Mouse (Mus musculus): Measurements from ENCODE around the gene Zzef1.
"Not testable (repeated sequence)": the region's sequence is repeated elsewhere in the genome, so short reads cannot be mapped to it uniquely, and the experiment has no call there.

The Zzef1 gene

DNA sequence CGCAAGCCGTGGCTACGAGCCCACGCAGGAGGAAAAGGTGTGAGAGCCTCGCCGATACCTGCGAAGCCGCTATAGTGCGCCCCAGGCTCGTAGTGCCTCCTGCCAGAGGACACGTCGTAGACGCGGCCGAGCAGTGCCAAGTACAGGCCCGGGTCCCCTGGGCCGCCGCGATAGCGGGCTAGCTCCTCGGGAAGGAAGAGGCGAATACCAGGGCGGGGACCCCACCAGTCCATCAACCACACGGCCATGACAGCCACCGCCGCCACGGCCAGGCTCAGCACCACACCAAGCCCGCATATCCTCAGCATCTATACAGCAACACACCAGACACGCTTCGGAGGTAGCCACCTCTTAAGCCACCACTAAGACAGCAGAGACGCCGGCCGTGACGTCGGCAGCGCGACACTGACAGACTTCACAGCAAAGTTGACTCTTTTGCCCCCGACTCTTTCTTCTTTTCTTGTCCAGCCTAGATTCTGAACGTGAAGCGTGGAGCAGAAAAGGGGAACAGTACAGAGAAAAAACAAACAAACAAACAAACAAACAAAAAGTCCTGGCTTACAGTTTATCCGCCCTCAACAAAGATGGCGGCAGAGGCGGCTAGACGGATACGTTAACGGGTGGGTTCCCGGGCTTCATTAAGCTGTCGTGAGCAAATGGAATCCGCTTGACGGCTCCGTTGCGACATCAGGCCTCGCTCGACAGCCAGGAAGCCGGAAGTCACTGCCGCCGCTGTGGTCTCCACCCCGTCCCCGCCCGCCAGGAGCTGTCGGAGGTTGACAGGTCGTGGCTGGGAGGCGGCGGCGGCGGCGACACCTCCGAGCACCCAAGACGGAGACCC lies at the start of gene Zzef1, which contains the start of gene Cyb5d2:
Gene Zzef1 (plus strand): TSS at position 772 of the 841 bp plus-strand sequence.
Gene Cyb5d2 (minus strand): TSS at position 688 of the 841 bp plus-strand sequence.
- peak; percentile 94 for DNase-seq (ENCODE audit: low read depth, low spot score)

DNA sequence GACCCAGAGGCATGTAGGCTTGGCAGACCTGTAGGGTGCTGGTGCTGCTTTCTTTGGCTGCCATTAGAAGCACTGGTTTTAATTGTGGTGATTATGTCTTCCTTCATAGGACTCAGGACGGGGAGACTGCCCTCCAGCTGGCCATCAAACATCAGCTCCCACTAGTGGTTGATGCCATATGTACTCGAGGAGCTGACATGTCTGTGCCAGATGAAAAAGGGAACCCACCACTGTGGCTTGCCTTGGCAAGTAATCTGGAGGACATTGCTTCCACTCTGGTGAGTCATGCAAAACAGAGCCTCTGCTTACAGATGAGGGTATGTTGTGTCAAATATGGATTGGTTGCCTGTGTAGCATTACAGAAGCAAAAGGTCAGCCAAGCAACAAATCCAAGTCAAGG lies 44.1 kb upstream of the Zzef1 start:
- DNase-seq (ENCODE audit: low read depth, low spot score) = peak; percentile 53

DNA sequence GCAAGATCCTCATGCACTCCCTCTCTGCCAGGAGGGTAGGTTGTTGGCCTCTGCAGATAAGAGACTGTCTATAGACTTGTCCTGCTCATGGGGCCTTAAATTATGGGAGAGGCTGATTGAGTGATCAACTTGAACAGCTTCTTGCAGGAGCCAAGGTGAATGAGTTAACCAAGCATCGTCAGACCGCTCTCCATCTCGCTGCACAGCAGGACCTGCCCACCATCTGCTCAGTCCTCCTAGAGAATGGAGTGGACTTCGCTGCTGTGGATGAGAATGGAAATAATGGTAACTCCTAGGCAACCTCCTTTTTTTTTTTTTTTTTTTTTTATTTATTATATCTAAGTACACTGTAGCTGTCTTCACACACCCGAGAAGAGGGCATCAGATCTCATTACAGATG lies 37.7 kb upstream of the Zzef1 start:
- DNase-seq (ENCODE audit: low read depth, low spot score) = no peak

DNA sequence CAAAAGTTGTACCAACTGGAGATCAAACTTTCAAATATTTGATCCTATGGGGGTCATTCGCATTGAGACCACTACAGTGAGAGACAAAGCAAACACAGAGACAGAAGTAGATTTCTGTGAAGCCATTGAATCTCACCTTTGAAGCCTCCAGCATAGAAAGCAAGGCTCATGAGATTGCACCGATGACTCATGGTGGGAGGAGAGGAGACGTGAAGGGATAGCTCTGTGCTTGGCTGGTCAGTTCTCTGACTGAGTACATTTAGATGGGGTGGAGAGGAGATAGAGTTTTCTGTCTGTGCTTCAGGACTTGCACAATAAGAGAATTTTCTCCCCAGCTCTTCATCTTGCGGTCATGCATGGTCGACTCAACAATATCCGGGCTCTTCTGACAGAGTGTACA lies 36.4 kb upstream of the Zzef1 start:
- no peak for DNase-seq (ENCODE audit: low read depth, low spot score)

DNA sequence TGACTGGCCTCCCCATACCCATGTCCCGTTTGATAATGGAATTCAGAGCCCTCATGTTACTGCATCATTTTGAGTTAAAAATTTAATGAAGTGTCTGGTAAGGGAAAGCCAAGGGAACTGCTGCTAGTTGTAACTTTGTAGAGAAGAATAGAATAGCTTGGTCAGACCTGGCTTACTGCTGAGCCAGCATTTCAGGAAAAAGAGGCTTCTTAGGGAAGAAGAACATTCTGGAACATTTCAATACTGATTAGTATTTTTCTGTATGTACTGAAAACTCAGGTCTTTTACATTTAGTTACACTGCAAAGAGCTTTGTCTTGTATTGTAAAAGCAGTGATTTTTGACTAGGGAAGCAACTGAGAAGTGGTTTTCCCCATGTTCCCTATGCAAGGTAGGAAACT lies 35.2 kb upstream of the Zzef1 start:
- DNase-seq (ENCODE audit: low read depth, low spot score) = no peak

DNA sequence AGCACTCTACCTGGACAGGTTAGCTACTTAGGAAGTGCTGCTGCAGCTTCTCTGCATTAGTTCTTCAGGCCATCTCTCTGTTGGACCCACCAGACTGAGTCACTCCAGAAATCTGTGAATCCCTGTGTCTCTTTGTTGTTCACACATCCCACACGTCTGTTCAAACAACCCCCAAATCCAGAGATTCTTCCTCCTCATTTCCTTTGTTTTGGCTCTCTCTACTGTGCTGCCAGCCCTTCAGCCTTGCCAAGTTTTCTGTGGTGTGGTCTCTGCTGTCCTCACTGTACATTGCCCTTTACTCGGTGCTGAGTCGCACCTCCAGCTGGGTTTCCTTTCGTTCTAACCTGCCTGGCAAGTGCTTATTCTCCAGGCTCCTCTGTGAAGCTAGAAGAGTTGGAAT lies 31.8 kb upstream of the Zzef1 start:
- no peak for DNase-seq (ENCODE audit: low read depth, low spot score)

DNA sequence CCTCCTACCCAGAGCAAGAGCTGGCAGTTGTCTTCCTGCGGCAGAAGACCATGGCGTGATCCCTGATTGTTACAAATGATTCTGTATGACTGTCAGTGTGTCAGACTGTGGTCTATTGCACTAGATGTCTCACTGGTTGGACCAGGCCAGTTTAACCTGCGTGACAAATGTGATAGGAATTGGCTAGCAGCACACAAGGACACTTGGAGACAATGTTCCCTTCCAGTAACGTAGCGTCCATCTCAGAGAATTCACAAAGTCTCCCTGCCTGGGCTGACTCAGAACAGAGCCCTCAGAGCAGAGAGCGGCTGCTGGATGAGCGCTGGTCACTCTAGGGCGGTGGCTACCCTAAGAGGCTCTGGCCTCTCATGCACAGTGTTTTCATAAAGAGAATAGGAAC lies 28.3 kb upstream of the Zzef1 start:
- no peak for DNase-seq (ENCODE audit: low read depth, low spot score)

DNA sequence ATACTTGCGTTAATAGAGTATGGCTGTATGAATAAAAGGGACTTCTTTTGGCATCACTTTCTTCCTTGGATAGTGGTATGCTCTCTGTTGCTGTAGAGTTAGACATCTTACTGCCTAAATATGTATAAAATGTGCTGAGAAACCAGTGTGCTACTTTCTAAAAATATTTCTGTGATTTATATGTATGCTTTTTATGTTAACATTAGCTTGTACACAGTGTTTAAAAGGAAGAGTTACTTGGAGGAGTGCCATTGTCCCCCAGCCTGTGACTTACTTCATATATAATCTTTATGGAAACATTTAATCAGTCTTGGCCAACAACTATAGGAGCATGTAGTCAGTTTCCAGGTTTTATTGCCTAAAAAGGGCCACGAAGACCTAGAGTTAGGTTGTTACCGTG lies 27.0 kb upstream of the Zzef1 start:
- DNase-seq (ENCODE audit: low read depth, low spot score) = no peak

DNA sequence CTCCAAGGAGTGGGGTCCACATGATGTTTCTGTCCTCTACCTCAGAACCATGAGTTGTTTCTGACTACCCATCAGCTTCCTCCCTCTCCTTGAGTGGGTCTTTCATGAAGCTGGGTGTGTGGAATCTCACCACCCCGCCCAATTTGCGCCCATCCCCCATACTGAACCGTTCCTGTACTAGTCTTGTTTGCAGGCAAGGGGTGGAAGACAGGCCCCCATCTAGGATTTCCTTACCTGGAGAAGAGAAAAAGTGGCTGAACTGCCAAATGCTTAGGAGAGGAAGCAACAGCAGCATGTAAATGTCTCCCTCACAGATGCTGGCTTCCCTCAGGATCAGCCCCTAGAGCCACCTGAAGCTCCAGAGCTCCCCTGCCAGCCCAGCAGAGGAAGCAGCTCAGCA lies 25.7 kb upstream of the Zzef1 start:
- DNase-seq (ENCODE audit: low read depth, low spot score) = no peak

DNA sequence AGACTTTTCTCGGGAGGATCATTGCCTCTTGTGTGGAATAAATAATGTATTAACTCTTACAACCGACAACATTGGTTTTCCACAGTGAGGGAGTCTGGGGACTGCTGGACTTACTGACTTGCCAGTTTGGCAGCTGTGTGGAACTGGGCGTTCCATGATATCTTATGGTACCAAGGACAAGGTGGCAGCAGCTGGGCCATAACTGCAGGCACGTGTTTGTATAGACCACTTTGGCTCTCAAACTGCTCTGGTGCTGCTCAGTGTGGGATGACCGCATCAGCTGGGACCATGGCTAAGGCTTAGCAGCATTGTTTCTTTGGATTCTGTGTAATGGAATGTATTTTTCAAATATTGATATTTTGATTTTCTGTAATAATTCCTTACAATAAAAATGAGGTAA lies 25.2 kb upstream of the Zzef1 start:
- DNase-seq (ENCODE audit: low read depth, low spot score) = no peak

DNA sequence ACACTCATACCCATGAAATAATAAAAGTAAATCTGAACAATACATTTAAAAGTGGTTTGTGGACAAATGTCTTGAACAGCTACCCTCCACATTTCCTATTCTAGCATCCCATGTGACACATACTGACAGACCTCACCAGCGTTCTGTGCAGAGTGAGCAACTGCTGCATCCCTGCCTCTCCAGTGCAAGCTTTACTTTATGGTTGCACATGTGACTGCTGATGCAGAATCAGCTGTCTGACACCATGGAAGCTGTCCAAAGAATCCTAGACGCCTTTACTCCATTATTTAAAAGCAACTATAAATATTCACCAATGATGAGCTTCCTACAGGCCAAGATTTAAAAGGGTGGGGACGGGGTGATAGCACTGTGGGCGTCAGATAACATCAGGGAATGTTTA lies 24.6 kb upstream of the Zzef1 start:
- no peak for DNase-seq (ENCODE audit: low read depth, low spot score)

DNA sequence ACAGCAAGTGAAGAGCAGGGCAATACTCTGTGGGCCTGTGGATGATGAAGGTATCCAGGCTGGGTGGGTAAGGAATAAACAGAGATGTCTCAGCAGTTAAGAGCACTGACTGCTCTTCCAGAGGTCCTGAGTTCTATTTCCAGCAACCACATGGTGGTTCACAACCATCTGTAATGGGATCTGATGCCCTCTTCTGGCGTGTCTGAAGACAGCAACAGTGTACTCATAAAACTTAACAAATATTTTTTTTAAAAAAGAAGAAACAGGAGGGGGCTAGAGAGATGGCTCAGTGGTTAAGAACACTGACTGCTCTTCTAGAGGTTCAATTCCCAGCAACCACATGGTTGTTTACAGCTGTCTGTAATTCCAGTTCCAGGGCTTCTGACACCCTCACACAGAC lies 23.4 kb upstream of the Zzef1 start:
- DNase-seq (ENCODE audit: low read depth, low spot score) = not testable (repeated sequence)

DNA sequence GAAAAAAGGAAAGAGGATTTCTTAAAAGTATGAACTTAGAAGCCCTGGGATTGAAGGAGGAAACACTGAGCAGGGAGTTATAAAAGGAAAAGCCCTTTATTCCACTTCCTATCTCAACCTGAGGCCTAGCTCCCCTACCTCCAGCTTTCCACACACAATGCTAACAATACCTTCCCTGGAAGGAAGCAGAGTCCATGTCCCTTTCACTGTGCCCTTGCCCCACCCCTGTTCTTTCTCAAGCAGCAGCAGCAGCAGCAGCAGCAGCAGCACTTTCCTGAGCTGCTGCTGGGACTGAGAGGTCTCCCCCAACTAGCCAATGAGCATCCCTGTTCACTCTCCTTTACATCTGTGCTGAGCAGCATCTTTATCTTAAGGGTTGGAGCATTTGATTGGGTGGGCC lies 17.1 kb upstream of the Zzef1 start:
- no peak for DNase-seq (ENCODE audit: low read depth, low spot score)

DNA sequence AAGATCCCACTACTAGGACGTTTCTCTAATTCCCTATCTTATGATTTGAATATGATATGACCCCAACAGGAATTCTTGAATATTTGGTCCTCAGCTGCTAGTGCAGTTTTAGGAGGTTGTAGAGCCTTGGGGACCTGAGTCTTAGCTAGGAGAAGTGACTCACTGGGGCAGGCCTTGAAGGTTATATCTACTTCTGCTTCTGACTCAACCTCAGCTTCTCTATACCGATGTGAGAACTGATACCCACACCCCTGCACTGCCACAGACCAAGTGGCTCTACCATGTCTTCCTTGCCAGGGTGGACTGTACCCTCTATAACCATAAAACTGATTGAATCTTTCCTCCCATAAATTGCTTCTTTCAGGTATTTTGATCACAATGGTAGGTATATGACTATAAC lies 13.9 kb upstream of the Zzef1 start:
- no peak for DNase-seq (ENCODE audit: low read depth, low spot score)

DNA sequence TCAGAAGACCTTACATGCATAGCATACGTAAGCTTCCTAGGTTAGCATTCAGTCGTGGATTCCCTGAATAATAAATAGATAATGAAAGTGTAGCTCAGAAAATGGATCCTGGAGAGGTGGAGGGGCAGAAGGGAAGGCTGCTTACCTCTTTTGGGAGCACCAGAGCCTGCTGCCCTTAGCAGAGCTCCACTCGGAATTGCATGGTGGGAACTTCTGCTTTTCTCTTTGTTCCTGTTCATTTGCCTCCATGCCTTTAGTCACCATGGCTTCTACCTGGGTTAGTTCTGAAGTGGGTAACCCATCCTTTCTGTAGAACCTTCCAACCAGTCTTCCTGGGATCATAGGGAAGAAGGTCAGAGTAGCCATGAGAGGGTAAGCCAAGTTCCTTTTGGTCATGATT lies 13.5 kb upstream of the Zzef1 start:
- no peak for DNase-seq (ENCODE audit: low read depth, low spot score)

DNA sequence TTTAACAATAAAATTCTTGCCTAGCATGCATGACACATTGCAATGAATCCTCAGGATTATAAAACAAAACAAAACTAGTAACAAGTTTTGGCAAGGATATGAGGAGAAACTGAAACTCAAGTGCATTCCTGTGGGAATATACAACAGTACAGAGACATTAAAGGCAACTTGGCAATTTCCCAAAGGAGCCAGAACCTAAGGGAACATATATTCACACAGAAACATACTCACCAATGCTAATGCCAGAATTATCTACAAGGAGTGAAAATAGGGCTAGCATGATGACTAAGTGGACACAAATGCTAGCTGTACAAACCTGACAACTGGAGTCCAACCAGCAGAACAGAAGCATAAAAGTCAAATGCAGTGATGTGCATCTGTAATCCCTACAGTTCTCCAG lies 4.0 kb upstream of the Zzef1 start:
- no peak for DNase-seq (ENCODE audit: low read depth, low spot score)

DNA sequence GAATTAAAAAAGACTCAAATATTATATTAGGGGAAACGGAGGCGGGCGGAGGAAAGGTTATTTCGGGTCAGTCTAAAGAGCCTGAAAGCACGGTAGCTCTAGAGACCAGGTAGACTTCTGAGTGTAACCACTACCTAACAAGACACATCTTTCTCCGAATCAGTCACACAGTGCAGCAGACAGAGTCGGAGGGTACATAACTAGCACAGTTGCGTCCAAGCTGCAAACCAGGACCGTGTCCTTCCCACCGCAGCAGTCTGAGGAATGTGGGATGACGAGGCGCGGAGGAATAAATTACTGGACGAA lies 924 bp upstream of the Zzef1 start:
- DNase-seq (ENCODE audit: low read depth, low spot score) = no peak

DNA sequence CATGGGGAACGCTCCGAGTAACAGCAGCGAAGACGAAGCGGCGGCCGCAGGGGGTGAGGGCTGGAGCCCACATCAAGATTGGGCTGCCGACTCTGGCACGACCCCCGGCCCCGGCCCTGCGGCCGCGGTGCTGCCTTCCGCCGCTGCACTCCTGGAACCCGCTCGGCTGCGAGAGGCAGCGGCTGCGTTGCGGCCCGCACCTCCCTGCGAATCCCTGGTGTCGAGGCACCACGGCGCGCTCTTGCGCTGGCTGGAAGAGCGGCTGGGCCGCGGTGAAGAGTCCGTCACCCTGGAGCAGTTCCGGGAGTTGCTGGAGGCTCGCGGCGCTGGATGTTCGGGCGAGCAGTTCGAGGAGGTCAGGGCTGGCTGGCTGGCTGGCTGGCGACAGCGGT lies 266 bp downstream of the Zzef1 start:
- no peak for DNase-seq (ENCODE audit: low read depth, low spot score)

DNA sequence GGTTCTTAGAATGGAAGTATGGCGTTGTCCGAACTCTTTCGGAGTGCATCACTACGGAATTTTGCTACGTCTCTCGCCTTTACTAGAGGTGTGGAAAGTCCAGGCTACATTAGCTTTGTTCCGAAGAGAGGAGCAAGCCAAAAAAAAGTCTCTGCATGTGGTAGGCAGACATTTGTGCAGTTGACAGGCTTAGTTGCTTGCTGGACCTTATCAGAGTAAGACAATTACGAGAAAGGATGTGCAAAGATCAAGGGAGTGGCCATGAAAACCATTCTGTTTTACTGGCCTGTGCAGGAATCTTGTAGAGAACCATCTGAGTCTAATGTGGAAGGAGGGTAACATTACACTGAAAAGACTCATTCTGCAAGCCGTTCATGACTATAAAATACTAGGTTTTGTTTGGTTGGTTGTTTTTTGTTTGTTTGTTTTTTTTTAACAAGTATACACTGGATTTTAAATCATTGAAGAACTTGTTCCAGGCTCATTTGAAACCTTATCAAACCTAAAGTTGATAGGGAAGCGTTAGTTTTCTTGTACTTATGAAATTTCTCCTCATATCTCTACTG lies 830 bp downstream of the Zzef1 start:
- no peak for DNase-seq (ENCODE audit: low read depth, low spot score)

DNA sequence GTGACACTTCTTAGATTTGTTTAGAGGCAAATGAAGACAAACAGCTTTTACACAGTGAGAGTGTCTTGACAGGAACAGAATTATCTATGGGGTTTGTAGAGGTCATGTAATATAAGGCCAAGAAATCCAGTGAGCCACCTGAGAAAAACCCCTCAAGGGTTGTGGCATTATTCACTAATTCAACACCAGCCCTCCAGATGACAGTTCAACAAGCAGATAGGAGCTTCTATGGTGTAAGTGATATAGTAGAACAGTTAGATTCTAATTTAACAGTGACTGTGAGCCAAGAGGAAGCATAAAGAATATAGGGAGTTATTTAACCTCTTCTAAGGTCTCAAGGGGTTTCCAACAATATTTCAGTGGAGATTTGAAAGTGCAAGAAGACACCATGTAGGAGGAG lies 2.1 kb downstream of the Zzef1 start:
- no peak for DNase-seq (ENCODE audit: low read depth, low spot score)

DNA sequence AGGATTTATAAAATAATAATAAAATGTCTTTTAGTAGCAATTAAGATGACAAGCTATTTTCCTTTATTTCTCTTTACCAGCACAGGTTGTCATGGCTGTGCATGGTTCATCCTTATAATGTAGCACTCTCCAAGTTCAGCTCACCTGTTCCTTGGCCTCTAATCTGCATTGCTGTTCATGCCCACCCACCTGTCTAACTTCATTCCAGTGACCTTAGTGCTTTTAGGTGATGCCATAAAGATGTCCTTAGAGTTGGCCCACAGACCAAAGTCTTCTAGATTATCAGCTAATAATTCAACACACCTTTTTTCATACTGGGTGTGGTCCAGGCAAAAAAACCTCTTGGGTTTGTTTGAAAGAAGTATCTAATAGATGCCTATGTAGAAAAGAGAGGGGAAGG lies 5.2 kb downstream of the Zzef1 start:
- no peak for DNase-seq (ENCODE audit: low read depth, low spot score)

DNA sequence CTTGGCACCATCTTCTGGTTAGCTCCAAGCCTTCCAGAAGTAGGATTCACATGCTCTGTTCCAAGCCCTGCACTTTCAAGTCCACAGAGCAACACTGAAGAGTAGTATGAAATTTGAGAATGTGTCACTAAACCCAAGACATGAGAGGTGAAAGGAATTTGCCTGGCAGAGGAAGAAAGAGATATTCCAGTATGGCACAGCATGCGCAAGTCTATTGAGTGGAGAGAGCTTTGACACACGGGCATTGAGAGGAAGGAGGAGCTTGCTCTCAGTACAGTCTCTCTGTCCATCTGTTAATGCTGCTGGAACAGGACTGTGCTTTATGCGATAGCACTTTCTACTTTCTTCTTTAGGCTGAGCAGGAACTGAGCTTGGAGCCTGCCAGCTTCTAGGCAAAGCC lies 7.0 kb downstream of the Zzef1 start:
- peak; percentile 33 for DNase-seq (ENCODE audit: low read depth, low spot score)

DNA sequence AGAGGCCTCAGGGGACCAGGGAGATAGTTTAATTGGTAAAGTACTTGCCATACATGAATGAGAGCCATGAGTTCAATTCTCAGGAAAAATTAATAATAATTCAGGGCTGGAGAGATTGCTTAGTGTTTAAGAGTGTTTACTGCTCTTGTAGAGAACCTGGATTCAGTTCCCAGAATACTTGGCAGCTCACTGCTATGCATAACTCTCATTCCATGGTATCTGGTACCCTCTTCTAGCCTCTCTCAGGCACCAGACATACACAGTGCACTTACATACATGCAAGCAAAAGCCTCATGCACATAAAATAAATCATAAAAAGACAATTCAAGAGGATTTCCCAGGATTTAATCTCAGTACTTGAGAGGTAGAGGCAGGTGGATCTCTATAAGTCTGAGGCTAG lies 8.6 kb downstream of the Zzef1 start:
- DNase-seq (ENCODE audit: low read depth, low spot score) = no peak

DNA sequence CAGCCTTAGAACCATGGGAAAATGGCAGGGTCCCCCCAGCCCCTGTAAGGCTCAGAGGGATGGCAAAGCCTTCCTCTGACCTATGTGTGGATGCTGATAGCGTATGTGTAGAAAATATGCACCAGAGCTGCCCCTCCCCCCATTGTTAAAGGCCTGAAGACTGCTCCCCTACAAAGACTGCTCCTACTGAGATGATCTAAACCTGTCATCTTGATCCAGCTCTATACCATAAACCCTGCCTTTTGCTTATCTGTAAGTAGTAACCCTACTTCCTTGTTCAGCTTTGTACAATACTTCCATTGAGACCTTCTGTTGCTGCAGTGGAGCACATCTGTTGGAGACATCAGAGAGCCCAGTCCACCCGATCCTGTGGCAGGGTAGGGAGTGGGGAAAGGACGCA lies 9.2 kb downstream of the Zzef1 start:
- no peak for DNase-seq (ENCODE audit: low read depth, low spot score)

Measured in skeletal muscle tissue, adult 2 months (tissue).